Comparison of ENCODE assay signal across 8 mouse cellular contexts in genomic region chr9:40807289-40807920, GRCm38 (mm10). TPM values are rescaled to one million over a fixed set of nuclear protein-coding genes. Genes with fewer than 3 reads are reported as not detected.
DNase-seq lines count a peak whose midpoint lies in the region; ATAC-seq and TF ChIP-seq lines count a peak whose summit lies in the region.

No protein-coding gene starts in this region.

- no peak overlapping the region for H3K4me3 ChIP-seq in cerebellum, adult 2 months (replicated peaks; ENCODE audit: insufficient read depth, low read depth, low read length)
- no peak overlapping the region for H3K4me3 ChIP-seq in kidney, embryonic 16.5 days (ENCODE audit: low read length)
- no peak overlapping the region for H3K4me3 ChIP-seq in midbrain, embryonic 12.5 days

- H3K4me2 ChIP-seq in kidney, embryonic 16.5 days (replicated peaks; ENCODE audit: low read depth, low read length): no peak overlapping the region
- no peak overlapping the region for H3K4me2 ChIP-seq in midbrain, embryonic 12.5 days (replicated peaks)

- TF ChIP-seq CTCF in cerebellum, adult 2 months (IDR thresholded peaks at IDR 0.05; ENCODE audit: borderline replicate concordance, insufficient read depth, low read depth, low read length): no peak

- WGBS in cerebellum, adult 2 months: 21% methylated on average over 11 of the region's 11 CpGs
- 21% methylated on average over 11 of the region's 11 CpGs for WGBS in kidney, embryonic 16.5 days
- WGBS in midbrain, embryonic 12.5 days: 33% methylated on average over 11 of the region's 11 CpGs

- H3K27ac ChIP-seq in cerebellum, adult 2 months (ENCODE audit: insufficient read depth, low read length): peak overlapping the region; percentile 34; the same call in 1 of the 2 replicates
- peak overlapping the region; percentile 70; the same call in 1 of the 2 replicates for H3K27ac ChIP-seq in kidney, embryonic 16.5 days (ENCODE audit: low read length)
- peak overlapping the region; percentile 75 for H3K27ac ChIP-seq in midbrain, embryonic 12.5 days (replicated peaks)

- H3K9ac ChIP-seq in kidney, embryonic 16.5 days (replicated peaks; ENCODE audit: low read length): no peak overlapping the region
- no peak overlapping the region for H3K9ac ChIP-seq in midbrain, embryonic 12.5 days (replicated peaks)

- TF ChIP-seq POLR2A in cerebellum, adult 2 months (IDR thresholded peaks at IDR 0.05; ENCODE audit: borderline replicate concordance, insufficient read depth, low read length): no peak

- H3K36me3 ChIP-seq in kidney, embryonic 16.5 days (ENCODE audit: insufficient read depth, low read length): peaks cover 41% of the 10 kb centered on the region
- H3K36me3 ChIP-seq in midbrain, embryonic 12.5 days: peaks cover 44% of the 10 kb centered on the region

- peak in 1 of 2 experiments; percentile 37 for DNase-seq in cerebellum, adult 2 months
- DNase-seq in cerebellum, adult 9-11 months: no peak
- DNase-seq in MEL-GATA-1-ER (ENCODE audit: extremely low read depth, low read depth): peak; percentile 57
- peak; percentile 35 for DNase-seq in gastrocnemius, postnatal 10 days
- DNase-seq in spleen, adult 12 weeks (ENCODE audit: low spot score): no peak
- DNase-seq in ovary, postnatal 10 days (ENCODE audit: low spot score): no peak

- peak; percentile 25; the same call in 1 of the 2 replicates for ATAC-seq in kidney, embryonic 16.5 days (ENCODE audit: low FRiP score, low TSS enrichment)
- no peak for ATAC-seq in midbrain, embryonic 12.5 days (ENCODE audit: low FRiP score, low read depth)

- H3K9me3 ChIP-seq in kidney, embryonic 16.5 days (ENCODE audit: low read length): no peaks in the 10 kb centered on the region
- no peaks in the 10 kb centered on the region for H3K9me3 ChIP-seq in midbrain, embryonic 12.5 days

- no peaks in the 10 kb centered on the region for H3K27me3 ChIP-seq in cerebellum, adult 2 months (ENCODE audit: control insufficient read depth, insufficient read depth, low read length)
- H3K27me3 ChIP-seq in kidney, embryonic 16.5 days (ENCODE audit: insufficient read depth, low read length): no peaks in the 10 kb centered on the region
- H3K27me3 ChIP-seq in midbrain, embryonic 12.5 days: no peaks in the 10 kb centered on the region

- H3K4me1 ChIP-seq in cerebellum, adult 2 months (ENCODE audit: control insufficient read depth, insufficient read depth, low read length): peaks cover 17% of the 10 kb centered on the region; the same call in 1 of the 2 replicates
- peaks cover 38% of the 10 kb centered on the region for H3K4me1 ChIP-seq in kidney, embryonic 16.5 days (ENCODE audit: insufficient read depth, low read length)
- H3K4me1 ChIP-seq in midbrain, embryonic 12.5 days: peaks cover 53% of the 10 kb centered on the region

RNA-seq across cellular contexts. Expression of gene Hspa8, which starts 6.6 kb away (rescaled TPM):
- polyA plus RNA-seq in cerebellum, adult 2 months (2012; rRNA removed): 2,645 and 2,703 TPM in 2 replicates
- 1,000 to 10,000 TPM; 1,094 to 1,113 TPM for total RNA-seq in gastrocnemius, postnatal 10 days (2021)
- polyA plus RNA-seq in kidney, embryonic 16.5 days (2015; fragmentation: Nextera tagmentation; extraction: Ambion mirVana): 2,859 and 3,187 TPM in 2 replicates
- polyA plus RNA-seq in midbrain, embryonic 12.5 days (2016; fragmentation: Nextera tagmentation; extraction: Ambion mirVana): 2,718 and 2,773 TPM in 2 replicates

Comparison
In these comparisons a context has a peak if more than half of its experiments do, and no peak if none do; other contexts are left out.
1. DNase-seq: peak in MEL-GATA-1-ER (single experiment) and gastrocnemius, postnatal 10 days (single experiment); none in cerebellum, adult 9-11 months (single experiment), spleen, adult 12 weeks (single experiment) and ovary, postnatal 10 days (single experiment).
2. Peak in every context shown above with its lines, with median percentiles within 50 percentile points of each other: H3K27ac ChIP-seq.